Mouse (Mus musculus): ENCODE results near the gene Dusp13.

- TF ChIP-seq POLR2A (IDR thresholded peaks at IDR 0.05; ENCODE audit: borderline replicate concordance, extremely low read depth, insufficient read depth, insufficient read length, poor library complexity, severe bottlenecking), result no peak
- no peak for TF ChIP-seq CTCF (IDR thresholded peaks at IDR 0.05; ENCODE audit: borderline replicate concordance, extremely low read depth, insufficient read depth, insufficient read length)
Observed at GRCm38 (mm10) chr14:21791722-21792121, 40.7 kb upstream of the Dusp13 start.

Data from brain, embryonic 14.5 days (tissue).